Mouse (Mus musculus) kidney, embryonic 14.5 days (tissue): ENCODE results near the gene Tacc3. TPM values are rescaled to one million over a fixed set of nuclear protein-coding genes. Genes with fewer than 3 reads are reported as not detected.

Experiments used
- ATAC-seq: fragments of 200-750 bp; cut with Nextera tagmentation; 2 replicates; pipeline ENCODE4 v1.8.0; 2017; ENCODE audit warnings: moderate number of reproducible peaks, mild to moderate bottlenecking, moderate TSS enrichment, moderate library complexity; ENCODE audit not compliant: low FRiP score, low TSS enrichment
- H3K27ac ChIP-seq: fragments of 300-500 bp; sonication (generic); 2 replicates; pipeline ENCODE4 v1.5.1; 2014; ENCODE audit warnings: low read depth, mild to moderate bottlenecking, low read length, moderate library complexity, mixed read lengths
- H3K27me3 ChIP-seq: fragments of 300-500 bp; sonication (generic); 2 replicates; pipeline ENCODE4 v1.6.1; 2014; ENCODE audit warnings: mild to moderate bottlenecking, low read length; ENCODE audit not compliant: control insufficient read depth, insufficient read depth
- H3K36me3 ChIP-seq: fragments of 300-500 bp; sonication (generic); 2 replicates; pipeline ENCODE4 v1.6.1; 2014; ENCODE audit warnings: low read length, mixed read lengths; ENCODE audit not compliant: control insufficient read depth, insufficient read depth
- H3K4me1 ChIP-seq: fragments of 300-500 bp; sonication (generic); 2 replicates; pipeline ENCODE4 v1.6.1; 2014; ENCODE audit warnings: low read length, mixed read lengths; ENCODE audit not compliant: control insufficient read depth, insufficient read depth
- H3K4me2 ChIP-seq: fragments of 300-500 bp; sonication (generic); replicated peaks from 2 replicates; pipeline ENCODE4 v1.6.1; 2014; ENCODE audit warnings: low read depth, mild to moderate bottlenecking, low read length
- H3K4me3 ChIP-seq: fragments of 300-500 bp; sonication (generic); 2 replicates; pipeline ENCODE4 v1.5.1; 2014; ENCODE audit warnings: mild to moderate bottlenecking, low read length
- H3K9ac ChIP-seq: fragments of 300-500 bp; sonication (generic); 2 replicates; pipeline ENCODE4 v1.6.1; 2014; ENCODE audit warnings: low read depth, mild to moderate bottlenecking, low read length, moderate library complexity
- H3K9me3 ChIP-seq: fragments of 300-500 bp; sonication (generic); 2 replicates; pipeline ENCODE4 v1.6.1; 2016; ENCODE audit warnings: low read length; ENCODE audit not compliant: control insufficient read depth
- WGBS: fragments of 180-500 bp; shearing (Covaris S2); extraction: QIAGEN DNeasy Blood & Tissue Kit; methylation state at CpG from one replicate; pipeline ENCODE4 v1.1.7; 2014; 5-methylcytosine and 5-hydroxymethylcytosine counted together
- polyA plus RNA-seq: library from polyadenylated mRNA; unstranded; fragments of >200 nt; fragmentation: Nextera tagmentation; extraction: Ambion mirVana; gene quantifications from 2 replicates; pipeline ENCODE4 v1.2.1, GENCODE M21; 2014

Tacc3 gene
- polyA plus RNA-seq, 1 experiment from 2014 or later: 205 TPM

GRCm38 (mm10) chr5:33695718-33696121, 37.8 kb downstream of the Tacc3 start:
- Histone ChIP-seq H3K4me3 (peak overlapping the region; percentile 46), H3K36me3 (no peaks in the 10 kb centered on the region), H3K4me1 (peaks cover 53% of the 10 kb centered on the region), H3K27ac (no peak overlapping the region), H3K4me2 (peak overlapping the region; percentile 93), H3K27me3 (peaks cover 18% of the 10 kb centered on the region), H3K9me3 (no peaks in the 10 kb centered on the region), H3K9ac (peak overlapping the region; percentile 72)
- ATAC-seq: peak; percentile 54
- 2% methylated on average over 24 of the region's 24 CpGs for WGBS

- Histone ChIP-seq H3K36me3 (no peaks in the 10 kb centered on the region), H3K27me3 (peaks cover 18% of the 10 kb centered on the region), H3K9ac (no peak overlapping the region), H3K4me2 (no peak overlapping the region), H3K4me1 (peaks cover 53% of the 10 kb centered on the region), H3K27ac (no peak overlapping the region), H3K9me3 (no peaks in the 10 kb centered on the region), H3K4me3 (no peak overlapping the region)
- 64% methylated on average over 5 of the region's 5 CpGs for WGBS
- ATAC-seq: no peak
These were observed 38.5 kb downstream of the Tacc3 start for GRCm38 (mm10) chr5:33696430-33696829.

- Histone ChIP-seq H3K4me1 (peaks cover 45% of the 10 kb centered on the region), H3K36me3 (no peaks in the 10 kb centered on the region), H3K27ac (no peak overlapping the region), H3K27me3 (peaks cover 18% of the 10 kb centered on the region), H3K4me2 (no peak overlapping the region), H3K9ac (no peak overlapping the region), H3K4me3 (no peak overlapping the region), H3K9me3 (no peaks in the 10 kb centered on the region)
- ATAC-seq: no peak
- 69% methylated on average over 1 of the region's 1 CpGs for WGBS
These were observed 39.6 kb downstream of the Tacc3 start for GRCm38 (mm10) chr5:33697534-33697933.

GRCm38 (mm10) chr5:33697947-33698512, 40.1 kb downstream of the Tacc3 start:
- H3K36me3 ChIP-seq: no peaks in the 10 kb centered on the region
- H3K9me3 ChIP-seq: no peaks in the 10 kb centered on the region
- WGBS: 21% methylated on average over 13 of the region's 13 CpGs
- no peak overlapping the region for H3K4me3 ChIP-seq
- no peak overlapping the region for H3K27ac ChIP-seq
- peaks cover 18% of the 10 kb centered on the region for H3K27me3 ChIP-seq
- H3K4me1 ChIP-seq: peaks cover 40% of the 10 kb centered on the region
- ATAC-seq: no peak
- no peak overlapping the region for H3K4me2 ChIP-seq
- 0 out of 2 replicates have a peak overlapping the region, but pooled peaks have one; percentile 7 for H3K9ac ChIP-seq

- Histone ChIP-seq H3K27ac (no peak overlapping the region), H3K9me3 (no peaks in the 10 kb centered on the region), H3K4me2 (no peak overlapping the region), H3K4me1 (peaks cover 38% of the 10 kb centered on the region), H3K9ac (no peak overlapping the region), H3K36me3 (no peaks in the 10 kb centered on the region), H3K4me3 (no peak overlapping the region), H3K27me3 (peaks cover 18% of the 10 kb centered on the region)
- 94% methylated on average over 5 of the region's 5 CpGs for WGBS
- no peak for ATAC-seq
These were observed 40.7 kb downstream of the Tacc3 start for GRCm38 (mm10) chr5:33698669-33699068.

- Histone ChIP-seq H3K27ac (no peak overlapping the region), H3K36me3 (no peaks in the 10 kb centered on the region), H3K27me3 (peaks cover 18% of the 10 kb centered on the region), H3K4me1 (peaks cover 31% of the 10 kb centered on the region), H3K4me3 (no peak overlapping the region), H3K9me3 (no peaks in the 10 kb centered on the region), H3K4me2 (no peak overlapping the region), H3K9ac (no peak overlapping the region)
- 33% methylated on average over 13 of the region's 13 CpGs for WGBS
- no peak for ATAC-seq
These were observed 42.1 kb downstream of the Tacc3 start for GRCm38 (mm10) chr5:33700010-33700409.

- no peaks in the 10 kb centered on the region for H3K9me3 ChIP-seq
- H3K36me3 ChIP-seq: no peaks in the 10 kb centered on the region
- no peak for ATAC-seq
- 84% methylated on average over 11 of the region's 11 CpGs for WGBS
- H3K27me3 ChIP-seq: peaks cover 3% of the 10 kb centered on the region
- no peak overlapping the region for H3K9ac ChIP-seq
- H3K4me1 ChIP-seq: peaks cover 34% of the 10 kb centered on the region
- H3K27ac ChIP-seq: no peak overlapping the region
- no peak overlapping the region for H3K4me2 ChIP-seq
- no peak overlapping the region for H3K4me3 ChIP-seq
These were observed 43.9 kb downstream of the Tacc3 start for GRCm38 (mm10) chr5:33701832-33702231.

- no peak for ATAC-seq
- peaks cover 32% of the 10 kb centered on the region for H3K4me1 ChIP-seq
- 68% methylated on average over 8 of the region's 8 CpGs for WGBS
- H3K4me3 ChIP-seq: no peak overlapping the region
- no peak overlapping the region for H3K27ac ChIP-seq
- no peaks in the 10 kb centered on the region for H3K9me3 ChIP-seq
- H3K9ac ChIP-seq: no peak overlapping the region
- no peak overlapping the region for H3K4me2 ChIP-seq
- no peaks in the 10 kb centered on the region for H3K27me3 ChIP-seq
- H3K36me3 ChIP-seq: no peaks in the 10 kb centered on the region
These were observed 46.1 kb downstream of the Tacc3 start for GRCm38 (mm10) chr5:33703999-33704398.

- H3K4me2 ChIP-seq: no peak overlapping the region; the same call in 1 of the 2 replicates
- H3K9ac ChIP-seq: no peak overlapping the region; the same call in 1 of the 2 replicates
- H3K27me3 ChIP-seq: no peaks in the 10 kb centered on the region
- peak; percentile 50; the same call in 1 of the 2 replicates for ATAC-seq
- 15% methylated on average over 11 of the region's 11 CpGs for WGBS
- no peak overlapping the region for H3K27ac ChIP-seq
- H3K4me3 ChIP-seq: no peak overlapping the region
- H3K36me3 ChIP-seq: no peaks in the 10 kb centered on the region
- peaks cover 30% of the 10 kb centered on the region for H3K4me1 ChIP-seq
- H3K9me3 ChIP-seq: no peaks in the 10 kb centered on the region
These were observed 47.1 kb downstream of the Tacc3 start for GRCm38 (mm10) chr5:33704945-33705611.
